Mouse (Mus musculus): Measurements from ENCODE around the gene Fkbp5. TPM values are rescaled to one million over a fixed set of nuclear protein-coding genes. Genes with fewer than 3 reads are reported as not detected.
A peak's percentile ranks its signal among the peaks of the same experiment; 100 is the strongest.

Fkbp5 gene
- polyA plus RNA-seq, 1 experiment from 2014 or later = 35.0 TPM

- Histone ChIP-seq H3K4me3 (replicated peaks) (no peak overlapping the region), H3K4me2 (no peak overlapping the region), H3K4me1 (peaks cover 69% of the 10 kb centered on the region), H3K9ac (no peak overlapping the region), H3K9me3 (replicated peaks) (no peaks in the 10 kb centered on the region), H3K27ac (0 out of 2 replicates have a peak overlapping the region, but pooled peaks have one; percentile 51), H3K36me3 (no peaks in the 10 kb centered on the region), H3K27me3 (no peaks in the 10 kb centered on the region)
- no peak for ATAC-seq (replicated peaks; ENCODE audit: low FRiP score)
- WGBS = 61% methylated on average over 1 of the region's 1 CpGs
Measured at GRCm38 (mm10) chr17:28513337-28513736, 4.0 kb downstream of the Fkbp5 start.

DNA sequence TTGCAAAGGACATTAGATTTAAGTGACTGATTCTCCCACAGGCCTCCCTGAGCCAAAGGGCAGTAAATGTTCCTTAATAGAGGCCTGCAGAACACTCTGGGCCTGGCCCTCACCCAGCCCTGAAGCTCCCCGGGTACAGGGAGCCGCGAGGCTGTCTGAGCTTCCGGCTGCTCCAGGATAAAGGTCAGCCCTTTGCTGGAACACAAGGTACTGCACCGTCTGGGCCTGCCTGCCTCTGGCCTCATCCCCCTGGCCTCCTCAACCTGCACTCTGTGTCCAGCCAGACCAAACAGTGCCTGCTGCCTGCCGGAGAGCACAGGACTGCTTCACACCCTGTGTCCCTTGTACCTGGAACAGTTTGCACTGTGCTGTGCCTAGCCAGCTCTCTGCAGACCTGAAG, 4.6 kb downstream of the Fkbp5 start:
- Histone ChIP-seq H3K9ac (no peak overlapping the region), H3K27me3 (no peaks in the 10 kb centered on the region), H3K36me3 (no peaks in the 10 kb centered on the region), H3K4me3 (replicated peaks) (no peak overlapping the region), H3K4me1 (peaks cover 65% of the 10 kb centered on the region), H3K4me2 (no peak overlapping the region), H3K27ac (peak overlapping the region; percentile 51), H3K9me3 (replicated peaks) (no peaks in the 10 kb centered on the region)
- ATAC-seq (replicated peaks; ENCODE audit: low FRiP score) = peak; percentile 50
- 30% methylated on average over 6 of the region's 6 CpGs for WGBS

DNA sequence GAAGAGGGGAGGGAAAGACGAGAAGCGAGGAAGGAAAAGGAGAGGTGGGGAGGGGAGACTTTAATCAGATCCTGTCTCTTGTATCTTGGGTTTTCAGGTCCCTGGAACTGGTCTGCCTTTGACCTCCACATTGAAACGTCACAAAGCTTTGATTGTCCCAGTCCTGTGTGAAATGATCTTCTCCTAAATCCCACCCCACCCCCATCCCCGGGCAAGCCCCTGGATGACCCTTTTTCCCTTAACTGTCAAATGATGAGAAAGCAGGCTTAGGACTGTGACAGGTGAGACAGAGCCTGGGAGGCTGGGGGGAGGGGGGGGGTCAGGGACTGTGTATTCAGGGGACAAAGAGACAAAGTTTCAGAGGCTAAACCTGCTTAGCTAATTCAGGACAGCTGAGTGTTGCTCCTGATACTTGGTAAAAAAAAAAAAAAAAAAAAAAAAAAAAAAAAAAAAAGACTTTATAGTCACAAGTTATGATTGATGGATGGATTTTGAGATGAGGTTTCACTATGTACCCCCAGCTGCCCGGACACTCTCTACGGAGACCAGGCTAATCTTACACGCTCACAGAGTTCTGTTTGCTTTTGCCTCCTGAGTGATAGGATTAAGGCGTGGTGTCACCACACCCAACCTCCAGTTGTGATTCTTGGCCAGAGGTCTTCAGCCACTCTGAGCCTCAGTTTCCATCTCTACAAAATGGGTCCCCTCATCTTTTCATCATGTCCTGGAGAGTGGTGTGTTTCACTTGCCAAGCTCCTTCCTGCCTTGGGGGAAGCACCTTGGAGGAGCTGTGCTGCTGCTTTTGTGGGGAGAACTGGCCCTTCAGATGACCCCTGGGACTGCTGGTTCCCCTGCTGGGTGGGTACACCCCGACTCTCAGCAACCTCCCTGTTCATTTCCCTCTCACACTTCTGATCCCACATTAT, 5.4 kb downstream of the Fkbp5 start:
- Histone ChIP-seq H3K9ac (no peak overlapping the region), H3K4me2 (no peak overlapping the region), H3K27ac (peak overlapping the region; percentile 51), H3K36me3 (no peaks in the 10 kb centered on the region), H3K4me1 (peaks cover 65% of the 10 kb centered on the region), H3K27me3 (no peaks in the 10 kb centered on the region), H3K4me3 (replicated peaks) (no peak overlapping the region), H3K9me3 (replicated peaks) (no peaks in the 10 kb centered on the region)
- 33% methylated on average over 9 of the region's 9 CpGs for WGBS
- no peak for ATAC-seq (replicated peaks; ENCODE audit: low FRiP score)

DNA sequence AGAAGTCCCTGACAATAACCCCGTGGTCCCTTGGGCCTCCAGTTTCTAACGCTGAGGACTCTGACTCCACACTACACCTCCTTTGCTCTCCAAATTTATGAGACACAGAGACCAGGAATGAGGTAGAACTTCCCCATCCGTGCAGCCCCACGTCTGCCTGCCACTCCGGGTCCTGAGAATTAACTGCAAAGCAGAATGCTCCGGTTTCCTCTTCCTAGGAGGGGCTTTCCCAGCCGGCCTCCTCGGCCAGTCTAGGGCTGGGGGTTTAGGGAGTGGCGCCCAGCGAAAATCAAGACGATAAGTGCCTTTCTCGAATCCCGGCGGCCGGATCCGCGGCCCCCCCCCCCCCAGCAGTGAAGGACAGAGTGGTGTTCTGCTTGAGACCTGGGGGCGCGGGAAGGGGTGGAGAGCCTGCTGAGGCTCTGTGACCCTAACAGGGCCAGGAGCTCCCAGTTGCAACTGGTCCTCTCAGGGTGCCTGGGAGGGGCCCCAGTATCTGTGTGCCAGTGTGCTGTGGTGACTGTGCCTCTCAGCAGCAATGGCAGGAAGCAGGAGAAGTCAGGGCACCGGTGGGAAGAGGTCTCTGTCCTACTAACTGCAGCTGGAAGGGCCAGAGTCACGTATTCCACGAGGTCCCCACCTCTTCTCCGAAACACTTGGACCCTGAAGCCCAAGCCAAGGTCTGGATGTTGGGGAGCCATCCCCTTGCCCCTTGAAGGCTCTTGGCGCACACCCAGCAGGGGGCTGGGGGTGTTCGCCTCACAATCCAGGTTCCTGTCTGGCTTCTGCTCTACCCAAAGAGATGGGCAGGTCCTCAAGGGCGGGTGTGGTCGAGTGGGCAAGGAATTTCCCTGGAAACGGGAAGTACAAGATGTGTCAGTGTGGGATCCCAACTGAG, 6.6 kb downstream of the Fkbp5 start:
- Histone ChIP-seq H3K27ac (peak overlapping the region; percentile 64), H3K4me1 (peaks cover 63% of the 10 kb centered on the region), H3K27me3 (no peaks in the 10 kb centered on the region), H3K4me2 (peak overlapping the region; percentile 61), H3K36me3 (no peaks in the 10 kb centered on the region), H3K9ac (peak overlapping the region; percentile 31; the same call in 1 of the 2 replicates), H3K4me3 (replicated peaks) (peak overlapping the region; percentile 26), H3K9me3 (replicated peaks) (no peaks in the 10 kb centered on the region)
- 5% methylated on average over 28 of the region's 28 CpGs for WGBS
- no peak; the same call in 1 of the 2 replicates for ATAC-seq (replicated peaks; ENCODE audit: low FRiP score)

DNA sequence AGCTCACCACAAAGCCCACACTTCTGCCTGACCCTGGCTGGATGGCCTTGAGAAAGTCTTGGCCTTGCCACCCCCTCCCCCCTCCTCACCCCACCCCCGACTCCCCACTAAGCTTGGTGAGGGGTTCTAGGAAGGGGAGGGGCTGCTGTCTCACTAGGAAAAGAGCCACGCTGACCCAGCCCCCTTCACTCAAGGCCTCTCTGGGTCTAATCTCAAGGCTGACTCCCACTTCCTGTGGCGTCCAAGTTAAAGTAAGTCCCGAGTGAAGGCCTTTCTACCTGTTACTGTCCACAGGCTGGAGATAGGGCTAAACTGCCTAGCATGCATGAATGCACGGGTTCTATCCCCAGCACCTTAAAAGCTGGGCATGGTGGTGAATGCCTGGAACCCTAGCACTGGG, 9.8 kb downstream of the Fkbp5 start:
- WGBS = 22% methylated on average over 5 of the region's 5 CpGs
- peak overlapping the region; percentile 51; the same call in 1 of the 2 replicates for H3K27ac ChIP-seq
- no peak overlapping the region for H3K4me3 ChIP-seq (replicated peaks)
- peaks cover 41% of the 10 kb centered on the region for H3K4me1 ChIP-seq
- H3K36me3 ChIP-seq = no peaks in the 10 kb centered on the region
- H3K4me2 ChIP-seq = no peak overlapping the region
- H3K9ac ChIP-seq = no peak overlapping the region
- H3K9me3 ChIP-seq (replicated peaks) = no peaks in the 10 kb centered on the region
- no peaks in the 10 kb centered on the region for H3K27me3 ChIP-seq
- ATAC-seq (replicated peaks; ENCODE audit: low FRiP score) = no peak

DNA sequence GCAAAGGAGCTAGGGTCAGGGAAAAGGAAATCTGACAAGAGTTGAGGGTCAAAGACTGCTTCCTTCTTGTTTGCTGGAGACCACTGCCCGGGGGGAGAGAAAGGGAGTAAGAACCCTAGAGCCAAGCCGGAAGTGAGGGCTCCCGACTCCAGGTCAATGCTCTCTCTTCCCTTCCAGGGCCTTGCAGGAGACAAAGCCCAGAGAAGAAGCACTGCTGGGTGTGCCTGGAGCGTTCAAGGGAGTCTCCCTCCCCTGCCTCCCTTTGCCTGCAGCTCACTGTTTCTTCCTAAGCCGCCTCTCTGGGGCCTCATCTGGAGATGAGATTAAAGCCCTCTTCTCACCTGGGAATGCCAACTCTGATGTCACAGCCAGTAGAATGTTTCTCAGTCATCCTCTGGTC, 10.4 kb downstream of the Fkbp5 start:
- H3K4me2 ChIP-seq = no peak overlapping the region
- no peaks in the 10 kb centered on the region for H3K36me3 ChIP-seq
- H3K9me3 ChIP-seq (replicated peaks) = no peaks in the 10 kb centered on the region
- H3K9ac ChIP-seq = no peak overlapping the region
- no peak for ATAC-seq (replicated peaks; ENCODE audit: low FRiP score)
- H3K4me1 ChIP-seq = peaks cover 40% of the 10 kb centered on the region
- H3K27ac ChIP-seq = peak overlapping the region; percentile 51; the same call in 1 of the 2 replicates
- no peak overlapping the region for H3K4me3 ChIP-seq (replicated peaks)
- 8% methylated on average over 5 of the region's 5 CpGs for WGBS
- no peaks in the 10 kb centered on the region for H3K27me3 ChIP-seq

- ATAC-seq (replicated peaks; ENCODE audit: low FRiP score) = no peak
- WGBS = 92% methylated on average over 4 of the region's 4 CpGs
- Histone ChIP-seq H3K27ac (no peak overlapping the region), H3K4me2 (no peak overlapping the region), H3K4me3 (replicated peaks) (no peak overlapping the region), H3K4me1 (peaks cover 27% of the 10 kb centered on the region), H3K9ac (no peak overlapping the region), H3K9me3 (replicated peaks) (no peaks in the 10 kb centered on the region), H3K27me3 (no peaks in the 10 kb centered on the region), H3K36me3 (no peaks in the 10 kb centered on the region)
Measured at GRCm38 (mm10) chr17:28505591-28505990, 11.7 kb downstream of the Fkbp5 start.

DNA sequence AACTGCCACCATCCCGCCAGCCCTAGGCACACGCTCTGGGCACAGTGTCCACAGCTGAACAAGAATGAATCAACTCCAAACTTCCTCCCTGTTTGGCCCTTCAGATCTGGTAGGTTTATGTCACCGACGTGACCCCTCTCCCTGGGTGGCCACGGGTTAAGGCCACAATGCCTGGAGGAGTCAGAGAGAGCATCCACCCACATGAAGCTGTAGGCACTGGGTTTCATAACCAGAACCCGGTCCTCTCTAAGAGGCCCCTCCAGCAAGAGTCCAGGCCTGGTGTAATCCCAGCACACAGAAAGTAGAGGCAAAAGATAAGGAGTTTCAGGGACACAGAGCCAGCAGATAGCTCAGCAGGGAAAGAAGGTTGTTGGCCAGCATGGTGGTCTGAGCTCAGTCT, 13.1 kb downstream of the Fkbp5 start:
- H3K4me1 ChIP-seq = peaks cover 19% of the 10 kb centered on the region
- 60% methylated on average over 6 of the region's 6 CpGs for WGBS
- no peak overlapping the region for H3K4me3 ChIP-seq (replicated peaks)
- H3K36me3 ChIP-seq = no peaks in the 10 kb centered on the region
- no peaks in the 10 kb centered on the region for H3K27me3 ChIP-seq
- no peak overlapping the region for H3K9ac ChIP-seq
- H3K27ac ChIP-seq = no peak overlapping the region
- no peaks in the 10 kb centered on the region for H3K9me3 ChIP-seq (replicated peaks)
- H3K4me2 ChIP-seq = no peak overlapping the region
- ATAC-seq (replicated peaks; ENCODE audit: low FRiP score) = no peak

- no peak for ATAC-seq (replicated peaks; ENCODE audit: low FRiP score)
- H3K27me3 ChIP-seq = no peaks in the 10 kb centered on the region
- no peak overlapping the region for H3K4me2 ChIP-seq
- no peak overlapping the region for H3K4me3 ChIP-seq (replicated peaks)
- WGBS = 33% methylated on average over 7 of the region's 7 CpGs
- peaks cover 13% of the 10 kb centered on the region for H3K4me1 ChIP-seq
- no peak overlapping the region for H3K9ac ChIP-seq
- 0 out of 2 replicates have a peak overlapping the region, but pooled peaks have one; percentile 1 for H3K27ac ChIP-seq
- H3K36me3 ChIP-seq = no peaks in the 10 kb centered on the region
- H3K9me3 ChIP-seq (replicated peaks) = no peaks in the 10 kb centered on the region
Measured at GRCm38 (mm10) chr17:28502196-28502821, 15.0 kb downstream of the Fkbp5 start.

- 79% methylated on average over 3 of the region's 3 CpGs for WGBS
- Histone ChIP-seq H3K4me3 (replicated peaks) (no peak overlapping the region), H3K4me1 (peaks cover 5% of the 10 kb centered on the region; the same call in 1 of the 2 replicates), H3K27ac (no peak overlapping the region), H3K4me2 (no peak overlapping the region), H3K9ac (no peak overlapping the region), H3K27me3 (no peaks in the 10 kb centered on the region), H3K36me3 (no peaks in the 10 kb centered on the region), H3K9me3 (replicated peaks) (no peaks in the 10 kb centered on the region)
- no peak for ATAC-seq (replicated peaks; ENCODE audit: low FRiP score)
Measured at GRCm38 (mm10) chr17:28500465-28500864, 16.9 kb downstream of the Fkbp5 start.

DNA sequence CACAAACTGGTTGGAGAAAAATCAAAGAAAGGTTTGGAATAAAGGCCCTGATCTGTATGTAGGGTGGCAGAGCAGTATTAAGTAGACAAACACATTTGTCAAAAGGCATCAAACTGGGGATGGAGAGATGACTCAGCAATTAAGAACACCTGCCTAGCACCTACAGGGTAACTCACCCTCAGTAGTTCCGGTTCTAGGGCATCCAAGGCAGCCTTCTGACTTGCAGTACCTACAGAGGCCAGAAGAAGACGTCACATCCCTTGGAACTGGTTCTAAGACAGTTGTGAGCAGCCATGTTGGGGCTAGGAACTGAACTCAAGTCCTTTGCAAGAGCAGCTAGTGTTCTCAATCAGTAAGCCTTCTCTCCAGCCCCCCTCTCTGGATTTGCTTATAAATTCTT, 18.1 kb downstream of the Fkbp5 start:
- WGBS = 72% methylated on average over 2 of the region's 2 CpGs
- Histone ChIP-seq H3K27me3 (no peaks in the 10 kb centered on the region), H3K36me3 (no peaks in the 10 kb centered on the region), H3K4me3 (replicated peaks) (no peak overlapping the region), H3K9ac (no peak overlapping the region), H3K4me1 (peaks cover 5% of the 10 kb centered on the region; the same call in 1 of the 2 replicates), H3K4me2 (no peak overlapping the region), H3K27ac (no peak overlapping the region), H3K9me3 (replicated peaks) (no peaks in the 10 kb centered on the region)
- no peak for ATAC-seq (replicated peaks; ENCODE audit: low FRiP score)
